Comparison of ENCODE assay signal across 10 mouse cellular contexts in the genomic region with DNA sequence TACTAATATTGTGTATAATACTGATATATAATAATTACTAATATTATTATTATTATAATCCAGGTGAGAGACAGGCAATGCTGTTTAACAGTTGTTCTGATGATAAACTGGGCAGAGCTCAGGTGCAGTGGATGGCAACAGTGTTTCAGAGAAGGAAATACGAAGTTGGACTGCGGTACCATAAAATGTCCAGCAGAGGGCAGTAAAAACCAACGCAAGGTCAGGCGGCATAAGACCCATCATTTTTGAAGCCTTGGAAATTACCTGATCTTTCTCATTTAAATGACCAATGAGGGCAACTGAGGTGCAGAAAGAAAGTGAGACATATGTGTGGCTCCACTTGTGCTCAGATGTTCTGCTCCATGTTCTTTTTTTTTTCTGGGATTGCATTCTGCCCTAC. TPM values are rescaled to one million over a fixed set of nuclear protein-coding genes. Genes with fewer than 3 reads are reported as not detected.
DNase-seq lines count a peak whose midpoint lies in the region; ATAC-seq and TF ChIP-seq lines count a peak whose summit lies in the region.
"Had no signal": no experiment of that assay in that cellular context is flagged by ENCODE, and none has a peak within 500 bp of the region (broad histone marks: within the 10 kb centered on the region; RNA-seq: fewer than 3 reads in every experiment).

No protein-coding gene starts in this region.

- no peak for ATAC-seq in liver, embryonic 11.5 days (replicated peaks; ENCODE audit: low FRiP score)
- ATAC-seq in megakaryocyte, adult 5-6 weeks (ENCODE audit: poor library complexity, severe bottlenecking), result peak; percentile 61

- no peak for TF ChIP-seq POLR2A in liver, adult 2 months (IDR thresholded peaks at IDR 0.05; ENCODE audit: extremely low read depth, insufficient read depth, low read length)
- TF ChIP-seq POLR2A in bone marrow, adult 2 months (IDR thresholded peaks at IDR 0.05; ENCODE audit: borderline replicate concordance, control insufficient read depth, low read depth, low read length), result no peak

- peak; percentile 45 to 52 for DNase-seq in cerebellum, adult 18-20 months
- no peak for DNase-seq in cerebellum, adult 11-12 months
- peak; percentile 55 for DNase-seq in liver, adult 2 months (ENCODE audit: extremely low read depth, low read depth, low spot score)
- no peak for DNase-seq in liver, embryonic 11.5 days (ENCODE audit: low spot score)
- peak; percentile 64 for DNase-seq in heart, postnatal 4 days
- DNase-seq in urinary bladder, adult 18-20 months (ENCODE audit: low spot score in 2 of 2), result no peak

- no peak overlapping the region for H3K27ac ChIP-seq in liver, adult 2 months (replicated peaks; ENCODE audit: insufficient read depth, low read depth, low read length)
- no peak overlapping the region for H3K27ac ChIP-seq in liver, embryonic 11.5 days (ENCODE audit: low read depth, low read length)
- H3K27ac ChIP-seq in bone marrow, adult 2 months (ENCODE audit: control insufficient read depth, insufficient read depth, low read depth, low read length, poor library complexity), result no peak overlapping the region

- no peaks in the 10 kb centered on the region for H3K36me3 ChIP-seq in liver, adult 2 months (ENCODE audit: control insufficient read depth, insufficient read depth, low read length)
- no peaks in the 10 kb centered on the region for H3K36me3 ChIP-seq in liver, embryonic 11.5 days (ENCODE audit: control insufficient read depth, insufficient read depth, low read length)

- H3K79me2 ChIP-seq in liver, adult 2 months (ENCODE audit: control insufficient read depth, insufficient read depth, low read length), result 0 out of 2 replicates have a peak, but pooled peaks cover 4% of the 10 kb centered on the region

- H3K27me3 ChIP-seq in liver, adult 2 months (ENCODE audit: control insufficient read depth, insufficient read depth, low read length), result no peaks in the 10 kb centered on the region
- no peaks in the 10 kb centered on the region; the same call in 1 of the 2 replicates for H3K27me3 ChIP-seq in liver, embryonic 11.5 days (replicated peaks; ENCODE audit: control insufficient read depth, insufficient read depth, low read length)

- H3K9me3 ChIP-seq in liver, embryonic 11.5 days (ENCODE audit: control insufficient read depth, low read length), result no peaks in the 10 kb centered on the region
- H3K9me3 ChIP-seq: megakaryocyte, embryonic 14.5 days had no signal

- peaks cover 4% of the 10 kb centered on the region for H3K4me1 ChIP-seq in liver, adult 2 months (ENCODE audit: control insufficient read depth, insufficient read depth, low read length)
- H3K4me1 ChIP-seq in liver, embryonic 11.5 days (replicated peaks; ENCODE audit: control insufficient read depth, insufficient read depth, low read length), result peaks cover 15% of the 10 kb centered on the region
- peaks cover 4% of the 10 kb centered on the region for H3K4me1 ChIP-seq in bone marrow, adult 2 months (ENCODE audit: control insufficient read depth, insufficient read depth, low read length)

- TF ChIP-seq CTCF in liver, adult 2 months (IDR thresholded peaks at IDR 0.05; ENCODE audit: low read depth, low read length), result peak; percentile 55
- TF ChIP-seq CTCF in bone marrow, adult 2 months (IDR thresholded peaks at IDR 0.05; ENCODE audit: control insufficient read depth, insufficient read depth, low read length), result peak; percentile 47

- WGBS in liver, adult 2 months, result 3% methylated on average over 4 of the region's 4 CpGs
- 0% methylated on average over 4 of the region's 4 CpGs for WGBS in liver, embryonic 11.5 days
- under 1% methylated on average over 4 of the region's 4 CpGs for WGBS in bone marrow, adult 2 months

- H3K4me2 ChIP-seq in liver, embryonic 11.5 days, result no peak overlapping the region

- no peak overlapping the region for H3K9ac ChIP-seq in liver, adult 2 months (ENCODE audit: low read depth, low read length)
- H3K9ac ChIP-seq in liver, embryonic 11.5 days (ENCODE audit: low read depth, low read length), result no peak overlapping the region

- H3K4me3 ChIP-seq in liver, adult 2 months (ENCODE audit: insufficient read depth, low read depth, low read length), result no peak overlapping the region
- H3K4me3 ChIP-seq in liver, embryonic 11.5 days (ENCODE audit: low read depth, low read length), result no peak overlapping the region
- no peak overlapping the region for H3K4me3 ChIP-seq in bone marrow, adult 2 months (replicated peaks; ENCODE audit: control insufficient read depth, low read depth, low read length)

RNA-seq across cellular contexts. Expression of gene Lrrc71, which starts 21.9 kb away (rescaled TPM):
- total RNA-seq in liver, adult 2 months (2014; rRNA removed), result under 0.01 and 0.07 TPM in 2 replicates
- 0.04 and 0.06 TPM in 2 replicates for polyA plus RNA-seq in liver, adult 2 months (2012; rRNA removed)
- 0.23 TPM in 1 of 2 replicates, not detected in the other for polyA plus RNA-seq in liver, embryonic 11.5 days (2014; fragmentation: Nextera tagmentation; extraction: Ambion mirVana)
- polyA plus RNA-seq in bone marrow, adult 2 months (2011; ENCODE audit: insufficient read depth, insufficient read length, low replicate concordance, missing spikeins), result 1.4 and 11.7 TPM in 2 replicates
- total RNA-seq in heart, postnatal 4 days (2021), result under 1 TPM; 0.50 to 0.57 TPM
- not detected in 2 replicates for total RNA-seq in megakaryocyte, adult 5-6 weeks (2015)
- 0.04 TPM in 1 of 2 replicates, not detected in the other for total RNA-seq in megakaryocyte, adult 5-6 weeks (2017)

RNA-seq across cellular contexts. Expression of gene Ntrk1, which starts 24.7 kb away (rescaled TPM):
- 0.27 TPM in 1 of 2 replicates, not detected in the other for total RNA-seq in liver, adult 2 months (2014; rRNA removed)
- 0.04 and 0.12 TPM in 2 replicates for polyA plus RNA-seq in liver, adult 2 months (2012; rRNA removed)
- polyA plus RNA-seq in liver, embryonic 11.5 days (2014; fragmentation: Nextera tagmentation; extraction: Ambion mirVana), result 0.62 and 1.1 TPM in 2 replicates
- not detected in 2 replicates for polyA plus RNA-seq in bone marrow, adult 2 months (2011; ENCODE audit: insufficient read depth, insufficient read length, low replicate concordance, missing spikeins)
- under 1 TPM; 0.09 to 0.10 TPM for total RNA-seq in heart, postnatal 4 days (2021)
- not detected in 2 replicates for total RNA-seq in megakaryocyte, adult 5-6 weeks (2015)
- total RNA-seq in megakaryocyte, adult 5-6 weeks (2017), result not detected in 2 replicates

RNA-seq across cellular contexts. Expression of gene Insrr, which starts 26.5 kb away (rescaled TPM):
- total RNA-seq in liver, adult 2 months (2014; rRNA removed), result not detected in 2 replicates
- 0.02 TPM in 1 of 2 replicates, not detected in the other for polyA plus RNA-seq in liver, adult 2 months (2012; rRNA removed)
- 0.05 and 0.06 TPM in 2 replicates for polyA plus RNA-seq in liver, embryonic 11.5 days (2014; fragmentation: Nextera tagmentation; extraction: Ambion mirVana)
- not detected in 2 replicates for polyA plus RNA-seq in bone marrow, adult 2 months (2011; ENCODE audit: insufficient read depth, insufficient read length, low replicate concordance, missing spikeins)
- total RNA-seq in heart, postnatal 4 days (2021), result under 1 TPM in 1 of 2 experiments, not detected in 1; 0.07 TPM
- total RNA-seq in megakaryocyte, adult 5-6 weeks (2015), result not detected in 2 replicates
- total RNA-seq in megakaryocyte, adult 5-6 weeks (2017), result not detected in 2 replicates
- polyA plus RNA-seq: heart, embryonic 16.5 days had no signal

RNA-seq across cellular contexts. Expression of gene Pear1, which starts 53.8 kb away (rescaled TPM):
- 2.3 and 4.7 TPM in 2 replicates for total RNA-seq in liver, adult 2 months (2014; rRNA removed)
- 8.7 and 12.7 TPM in 2 replicates for polyA plus RNA-seq in liver, adult 2 months (2012; rRNA removed)
- polyA plus RNA-seq in liver, embryonic 11.5 days (2014; fragmentation: Nextera tagmentation; extraction: Ambion mirVana), result 15.5 and 18.4 TPM in 2 replicates
- 17.6 and 22.4 TPM in 2 replicates for polyA plus RNA-seq in bone marrow, adult 2 months (2011; ENCODE audit: insufficient read depth, insufficient read length, low replicate concordance, missing spikeins)
- 10 to 100 TPM; 24.8 to 26.1 TPM for total RNA-seq in heart, postnatal 4 days (2021)
- total RNA-seq in megakaryocyte, adult 5-6 weeks (2015), result 1.9 and 4.8 TPM in 2 replicates
- total RNA-seq in megakaryocyte, adult 5-6 weeks (2017), result 0.77 and 2.6 TPM in 2 replicates

Comparison
In these comparisons a context has a peak if more than half of its experiments do, and no peak if none do; other contexts are left out.
1. DNase-seq: peak in cerebellum, adult 18-20 months (2 of 2), liver, adult 2 months (single experiment) and heart, postnatal 4 days (single experiment); none in cerebellum, adult 11-12 months (single experiment), liver, embryonic 11.5 days (single experiment) and urinary bladder, adult 18-20 months (0 of 2).